ENCODE assay signal across 35 mouse cellular contexts in the genomic region with DNA sequence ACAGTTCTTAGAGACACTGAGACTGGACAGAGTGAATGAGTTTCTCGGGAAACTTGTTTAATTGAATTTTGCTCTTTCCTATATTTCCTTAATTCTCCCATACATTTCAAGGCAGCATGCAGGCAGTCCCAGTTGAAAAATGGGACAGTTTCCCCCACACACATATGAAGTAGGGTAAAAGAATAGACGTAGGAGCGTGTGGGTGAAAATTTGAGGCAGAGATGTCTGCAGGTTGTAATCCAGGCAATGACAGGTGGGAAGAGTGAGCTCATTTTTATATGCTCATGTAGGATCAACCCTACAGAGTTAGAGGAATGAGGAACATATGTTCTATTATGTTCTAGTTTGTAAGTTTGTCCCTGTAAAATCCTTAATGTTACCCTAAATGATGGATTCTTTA.
"Had no signal": no experiment of that assay in that cellular context is flagged by ENCODE, and none has a peak within 500 bp of the region (broad histone marks: within the 10 kb centered on the region; RNA-seq: fewer than 3 reads in every experiment).

No protein-coding gene starts in this region.

- DNase-seq: heart, postnatal 10 days; heart, postnatal 14 days; heart, postnatal 36 days; heart, postnatal 4 days; kidney, adult 11 months; kidney, adult 18-20 months; kidney, adult 2 months; kidney, adult 8-10 months; kidney, adult 9 months; kidney, postnatal 10 days; kidney, postnatal 14 days; kidney, postnatal 25 days; kidney, postnatal 36 days; kidney, postnatal 4 days; layer of hippocampus, adult 9-11 months; layer of hippocampus, postnatal 36 days had no signal

- ATAC-seq: hindbrain, embryonic 16.5 days; hindbrain, postnatal 0 days; inflammation-experienced regulatory T-cells, adult 6 months; intestine, embryonic 15.5 days; intestine, embryonic 16.5 days; intestine, postnatal 0 days had no signal

- H3K9me3 ChIP-seq: heart, embryonic 12.5 days; heart, embryonic 13.5 days; heart, embryonic 15.5 days; hindbrain, embryonic 10.5 days; hindbrain, embryonic 12.5 days; hindbrain, embryonic 13.5 days; hindbrain, embryonic 15.5 days; intestine, embryonic 15.5 days; kidney, embryonic 15.5 days had no signal

- H3K4me2 ChIP-seq: heart, embryonic 11.5 days; heart, embryonic 12.5 days; heart, embryonic 13.5 days; heart, embryonic 15.5 days; hindbrain, embryonic 12.5 days; hindbrain, embryonic 13.5 days; hindbrain, embryonic 14.5 days; hindbrain, embryonic 15.5 days; intestine, embryonic 15.5 days; kidney, embryonic 15.5 days had no signal

- H3K27me3 ChIP-seq: heart, embryonic 12.5 days; heart, embryonic 13.5 days; heart, embryonic 15.5 days; hindbrain, embryonic 12.5 days; hindbrain, embryonic 13.5 days; hindbrain, embryonic 15.5 days; intestine, embryonic 15.5 days; kidney, embryonic 15.5 days had no signal

- H3K36me3 ChIP-seq: heart, embryonic 12.5 days; heart, embryonic 13.5 days; heart, embryonic 15.5 days; hindbrain, embryonic 10.5 days; hindbrain, embryonic 12.5 days; hindbrain, embryonic 13.5 days; hindbrain, embryonic 15.5 days; intestine, embryonic 15.5 days; kidney, embryonic 15.5 days had no signal

- H3K9ac ChIP-seq: heart, embryonic 12.5 days; heart, embryonic 13.5 days; heart, embryonic 15.5 days; hindbrain, embryonic 12.5 days; hindbrain, embryonic 13.5 days; hindbrain, embryonic 14.5 days; hindbrain, embryonic 15.5 days; intestine, embryonic 15.5 days; kidney, embryonic 15.5 days had no signal

- H3K4me3 ChIP-seq: heart, embryonic 12.5 days; heart, embryonic 13.5 days; heart, embryonic 15.5 days; hindbrain, embryonic 10.5 days; hindbrain, embryonic 12.5 days; hindbrain, embryonic 13.5 days; hindbrain, embryonic 15.5 days; intestine, embryonic 15.5 days; kidney, embryonic 15.5 days; layer of hippocampus, adult 2 months; left cerebral cortex, adult 2 months had no signal

- H3K27ac ChIP-seq: heart, embryonic 13.5 days; heart, embryonic 15.5 days; hindbrain, embryonic 10.5 days; hindbrain, embryonic 12.5 days; hindbrain, embryonic 13.5 days; hindbrain, embryonic 14.5 days; hindbrain, embryonic 15.5 days; hindbrain, postnatal 0 days; intestine, embryonic 15.5 days; kidney, embryonic 15.5 days; kidney, postnatal 0 days; layer of hippocampus, adult 2 months had no signal

- H3K4me1 ChIP-seq: heart, embryonic 12.5 days; heart, embryonic 13.5 days; heart, embryonic 15.5 days; hindbrain, embryonic 10.5 days; hindbrain, embryonic 12.5 days; hindbrain, embryonic 13.5 days; hindbrain, embryonic 15.5 days; intestine, embryonic 15.5 days; kidney, embryonic 15.5 days had no signal
